Mouse (Mus musculus) thymus, postnatal 36 days (tissue): Measurements from ENCODE around the gene D930020B18Rik.

Experiments used
- DNase-seq, 2 experiments: peaks; one replicate each; pipeline ENCODE4 v3.0.0; 2022; ENCODE audit warnings: mixed read lengths in 2 of 2

The D930020B18Rik gene

DNA sequence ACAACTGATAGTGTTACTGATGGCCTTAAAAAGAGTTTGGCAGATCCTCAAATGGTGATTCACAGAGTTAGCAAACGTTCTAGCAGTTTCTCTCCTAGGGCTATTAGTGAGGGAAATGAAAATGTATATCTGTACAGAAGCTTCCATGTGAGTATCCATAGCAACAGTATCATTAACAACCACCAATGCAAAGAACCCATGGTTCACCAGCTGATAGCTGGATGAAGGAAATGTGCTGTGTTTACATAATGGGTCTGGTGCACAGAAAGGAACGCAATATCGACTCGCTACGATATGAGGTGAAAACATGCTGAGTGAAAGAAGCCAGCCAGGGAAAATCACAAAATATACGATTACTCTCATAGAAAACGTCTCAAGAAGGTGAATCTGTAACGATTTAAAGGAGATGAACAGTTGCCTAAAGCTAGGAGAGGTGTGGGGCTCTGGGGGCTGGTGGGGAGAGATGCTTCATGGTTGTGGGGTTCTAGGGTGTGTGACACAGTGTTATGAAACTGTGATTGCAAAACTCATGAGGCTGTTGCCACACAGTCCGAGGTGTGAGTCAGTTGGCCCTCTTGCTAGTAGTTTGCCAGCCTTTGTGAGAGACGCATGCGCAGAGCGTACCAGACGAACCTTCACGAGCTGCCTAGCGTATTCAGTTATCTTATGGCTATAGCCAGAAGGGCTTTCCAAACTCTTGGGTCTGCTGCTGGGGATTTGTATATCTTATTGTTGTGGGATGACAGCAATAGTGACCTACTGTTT, 64.2 kb downstream of the D930020B18Rik start:
- no peak for DNase-seq

DNA sequence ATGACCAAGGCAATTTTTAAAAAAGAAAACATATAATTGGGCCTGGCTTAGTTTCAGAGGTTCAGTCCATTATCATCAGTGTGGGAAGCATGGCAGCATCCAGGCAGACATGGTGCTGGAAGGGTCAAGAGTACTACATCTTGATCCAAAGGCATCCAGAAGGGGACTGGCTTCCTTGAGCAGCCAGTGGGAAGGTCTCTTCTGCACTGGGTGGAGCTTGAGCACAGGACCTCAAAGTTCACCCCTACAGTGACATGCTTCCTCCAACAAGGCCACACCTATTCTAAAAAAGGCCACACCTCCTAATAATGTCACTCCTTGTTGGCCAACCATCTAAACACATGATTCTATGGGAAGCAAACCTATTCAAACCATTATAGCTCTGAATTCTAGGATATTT, 75.5 kb downstream of the D930020B18Rik start:
- DNase-seq = no peak

DNA sequence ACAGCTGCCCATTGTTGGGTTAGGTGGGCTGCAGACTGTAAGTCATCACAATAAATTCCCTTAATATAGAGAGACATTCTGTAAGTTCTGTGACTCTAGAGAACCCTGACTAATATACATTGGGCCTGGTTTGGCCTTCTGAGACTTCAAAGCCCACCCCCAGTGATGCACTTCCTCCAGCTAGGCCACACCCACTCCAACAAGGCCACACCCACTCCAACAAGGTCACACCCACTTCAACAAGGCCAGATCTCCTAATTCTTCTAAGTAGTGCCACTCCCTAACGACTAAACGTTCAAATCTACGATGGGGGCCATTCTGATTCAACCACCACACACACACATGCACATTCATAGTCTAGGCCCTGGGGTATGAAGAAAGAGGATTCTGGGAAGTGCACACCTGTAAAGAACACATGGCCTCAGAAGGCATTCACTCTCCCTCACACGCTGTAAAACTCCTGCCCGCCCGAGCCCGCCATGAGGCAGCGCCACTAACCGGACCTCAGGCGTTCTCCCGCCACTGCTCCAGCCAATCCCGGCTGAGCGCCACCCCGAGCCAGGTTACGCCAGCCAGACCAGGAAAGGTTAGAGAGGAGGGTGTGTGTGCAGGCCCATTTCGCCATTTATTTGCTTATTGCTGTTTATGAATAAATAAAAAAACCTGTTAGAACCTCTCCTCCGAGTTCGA, 77.7 kb downstream of the D930020B18Rik start:
- no peak for DNase-seq

DNA sequence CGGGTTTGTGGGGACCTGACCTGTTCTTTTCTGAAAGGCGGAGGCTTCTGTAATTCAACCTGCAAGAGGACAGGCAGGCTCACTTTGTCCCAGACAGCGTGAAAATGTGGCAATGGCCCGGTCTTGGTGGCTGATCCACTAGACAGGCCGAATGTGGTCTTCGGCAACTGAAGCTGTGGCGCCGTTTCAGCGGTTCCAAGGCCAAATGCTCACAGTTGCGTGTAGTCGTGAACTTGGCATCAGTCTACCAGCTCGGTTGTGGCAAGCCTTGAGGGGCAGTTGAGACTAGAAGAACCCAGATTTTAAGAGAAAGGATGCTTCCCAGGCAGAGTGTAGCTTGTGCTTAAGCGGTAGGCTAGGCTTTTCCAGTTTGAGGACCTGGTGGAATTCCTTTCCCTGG, 79.3 kb downstream of the D930020B18Rik start:
- DNase-seq = no peak

DNA sequence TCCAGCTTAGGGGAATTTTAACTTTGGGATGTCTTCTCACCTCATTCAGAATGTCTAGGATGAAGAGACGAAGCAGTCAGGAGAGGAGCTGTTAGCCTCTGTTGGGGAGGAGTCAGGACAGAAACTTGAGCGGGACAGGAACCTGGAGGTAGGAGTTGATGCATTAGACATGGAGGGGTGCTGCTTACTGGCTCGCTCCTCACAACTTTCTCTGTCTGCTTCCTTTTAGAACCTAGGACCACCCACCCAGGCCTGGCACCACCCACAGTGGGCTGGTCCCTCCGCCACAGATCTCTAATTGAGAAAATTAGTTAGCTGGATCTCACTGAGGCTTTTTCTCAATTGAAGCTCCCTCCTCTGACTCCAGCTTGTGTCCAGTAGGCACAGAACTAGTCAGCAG, 85.1 kb downstream of the D930020B18Rik start:
- no peak for DNase-seq

DNA sequence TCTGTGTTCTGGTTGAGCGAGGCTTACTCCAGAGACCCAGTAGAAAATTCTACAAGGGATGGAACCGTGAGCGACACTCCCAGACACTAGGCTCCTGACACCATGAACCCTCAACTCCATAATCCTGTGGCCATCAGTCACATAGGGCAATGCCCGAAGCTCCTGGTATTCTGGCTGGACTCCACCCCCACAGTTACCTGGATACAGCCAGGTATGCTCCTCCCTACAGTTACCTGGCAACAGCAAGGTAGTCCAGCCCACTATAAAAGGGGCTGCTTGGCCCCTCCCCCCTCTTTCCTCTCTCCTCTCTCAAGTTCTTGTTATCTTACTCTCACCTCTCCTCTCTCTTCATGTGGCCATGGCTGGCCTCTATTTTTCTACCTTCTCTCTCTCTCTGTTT, 85.8 kb downstream of the D930020B18Rik start:
- DNase-seq = no peak

DNA sequence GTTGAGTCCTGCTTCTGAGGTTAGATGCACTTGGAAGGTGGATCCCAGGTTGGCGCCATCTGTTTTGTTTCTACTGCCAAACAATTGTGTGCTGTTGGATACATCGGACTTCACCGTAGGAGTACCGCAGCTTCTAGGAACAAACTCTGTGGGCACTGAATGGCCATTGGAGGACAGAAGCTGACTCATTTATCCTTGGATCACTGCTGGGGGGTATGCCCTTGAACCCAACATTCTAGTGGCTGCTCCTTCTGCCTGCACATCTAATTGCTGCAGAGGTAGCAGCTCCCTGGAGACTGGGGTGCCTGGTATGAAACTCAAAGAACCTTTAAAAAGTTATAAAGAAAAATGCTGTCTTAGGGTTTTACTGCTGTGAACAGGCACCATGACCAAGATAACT, 86.8 kb downstream of the D930020B18Rik start:
- no peak for DNase-seq

DNA sequence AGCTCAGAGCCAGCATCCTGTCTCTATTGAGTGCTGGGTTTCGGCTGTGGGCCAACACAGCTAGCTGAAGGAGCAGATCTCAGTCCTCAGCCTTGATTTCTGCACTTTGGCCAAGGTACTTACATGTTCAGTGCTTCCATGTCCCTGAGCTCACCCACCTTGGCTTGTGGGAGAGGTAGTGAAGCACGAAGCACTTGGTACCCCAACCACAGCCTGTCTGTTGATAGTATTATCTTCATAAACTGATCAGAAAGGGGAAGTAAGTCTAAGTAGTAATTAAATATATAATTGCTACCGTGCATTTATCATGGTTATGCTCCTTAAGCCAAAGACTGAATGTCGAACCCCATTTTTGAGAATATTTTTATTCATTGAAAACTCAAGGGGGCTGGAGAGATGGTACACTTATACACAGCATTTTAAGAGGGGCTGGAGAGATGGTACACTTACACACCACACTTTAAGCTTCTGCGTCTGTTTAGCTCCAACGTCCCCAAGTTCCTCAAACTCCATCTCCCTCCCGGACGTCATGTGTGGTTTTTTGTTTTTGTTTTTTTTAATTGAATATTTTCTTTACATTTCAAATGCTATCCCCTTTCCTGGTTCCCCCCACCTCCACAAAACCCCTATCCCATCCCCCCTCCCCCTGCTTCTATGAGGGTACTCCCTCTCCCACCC, 89.8 kb downstream of the D930020B18Rik start:
- no peak for DNase-seq

DNA sequence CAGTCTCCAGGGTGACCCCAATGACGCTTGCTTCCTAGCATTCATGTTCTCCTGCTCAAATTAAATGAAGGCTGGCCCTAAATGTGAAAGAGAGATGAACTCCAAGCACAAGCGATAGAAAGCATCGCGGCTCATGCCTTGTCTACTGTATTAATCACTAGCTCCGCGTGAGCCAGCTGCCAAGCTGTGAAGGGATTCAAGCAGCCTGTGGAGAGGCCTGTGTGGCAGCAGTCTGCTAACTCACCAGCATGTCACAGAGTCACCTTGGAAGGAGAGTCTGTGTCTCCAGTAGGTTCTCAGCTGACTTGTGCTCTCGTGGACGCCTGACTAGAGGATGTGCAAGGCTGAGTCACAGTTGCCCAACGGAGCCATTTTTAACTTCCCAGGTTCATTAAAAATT, 91.2 kb downstream of the D930020B18Rik start:
- no peak for DNase-seq

DNA sequence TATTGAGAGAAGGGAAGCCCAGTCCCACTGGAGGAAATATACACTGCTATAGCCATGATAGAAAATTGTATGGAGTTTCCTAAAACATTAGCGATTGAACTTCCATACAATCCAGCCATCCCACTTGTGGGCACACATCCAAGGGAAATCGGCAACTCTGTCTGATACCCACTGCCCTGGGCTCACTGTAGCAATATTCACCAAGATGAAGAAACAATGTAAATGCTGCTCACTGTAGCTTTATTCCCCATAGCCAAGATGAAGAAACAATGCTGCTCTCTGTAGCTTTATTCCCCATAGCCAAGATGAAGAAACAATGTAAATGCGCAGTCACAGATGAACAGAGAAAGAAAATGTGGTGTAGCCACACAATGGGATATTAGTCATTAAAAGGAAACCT, 95.9 kb downstream of the D930020B18Rik start:
- no peak for DNase-seq

DNA sequence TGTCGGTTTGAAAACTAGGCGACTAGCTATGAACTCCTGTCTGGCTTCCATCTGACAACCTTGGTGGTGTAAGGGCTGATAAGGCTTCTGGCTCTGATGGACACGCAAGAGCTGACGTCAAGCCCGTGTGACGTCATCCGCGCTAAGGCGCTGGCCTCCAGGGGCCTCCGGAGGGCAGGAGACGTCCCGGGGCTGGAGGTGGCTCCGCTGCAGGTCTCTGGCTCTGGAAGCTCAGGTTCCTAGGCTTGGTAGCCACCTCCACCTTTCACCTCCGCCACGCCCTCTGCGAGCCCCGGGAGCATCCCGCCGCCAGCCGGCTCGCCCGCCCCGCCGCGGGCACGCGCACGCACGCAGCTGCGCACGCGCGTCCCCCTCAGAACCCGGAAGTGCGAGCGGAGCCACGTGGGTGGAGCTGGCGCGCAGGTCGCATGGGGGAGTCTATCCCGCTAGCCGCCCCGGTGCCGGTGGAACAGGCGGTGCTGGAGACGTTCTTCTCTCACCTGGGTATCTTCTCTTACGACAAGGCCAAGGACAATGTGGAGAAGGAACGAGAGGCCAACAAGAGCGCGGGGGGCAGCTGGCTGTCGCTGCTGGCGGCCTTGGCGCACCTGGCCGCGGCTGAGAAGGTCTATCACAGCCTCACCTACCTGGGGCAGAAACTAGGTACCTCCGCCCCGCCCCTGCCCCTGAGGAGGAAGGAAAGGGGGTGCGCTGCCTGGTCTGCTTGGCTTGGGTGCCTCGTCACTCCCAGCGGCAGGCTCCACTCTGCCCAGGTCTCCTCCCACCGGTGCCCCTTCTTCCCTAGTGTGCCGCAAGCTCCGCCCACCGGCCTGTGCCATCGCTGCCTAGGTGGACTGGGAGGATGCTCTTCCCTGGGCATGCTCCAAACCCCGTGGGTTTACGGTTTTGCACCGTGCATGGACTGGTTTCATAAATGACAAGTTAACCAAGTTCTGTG, 98.4 kb downstream of the D930020B18Rik start, which contains the start of gene BC048403:
TSS of gene BC048403 (plus strand) at position 390 of the 958 bp plus-strand sequence.
- DNase-seq = peak; percentile 89

DNA sequence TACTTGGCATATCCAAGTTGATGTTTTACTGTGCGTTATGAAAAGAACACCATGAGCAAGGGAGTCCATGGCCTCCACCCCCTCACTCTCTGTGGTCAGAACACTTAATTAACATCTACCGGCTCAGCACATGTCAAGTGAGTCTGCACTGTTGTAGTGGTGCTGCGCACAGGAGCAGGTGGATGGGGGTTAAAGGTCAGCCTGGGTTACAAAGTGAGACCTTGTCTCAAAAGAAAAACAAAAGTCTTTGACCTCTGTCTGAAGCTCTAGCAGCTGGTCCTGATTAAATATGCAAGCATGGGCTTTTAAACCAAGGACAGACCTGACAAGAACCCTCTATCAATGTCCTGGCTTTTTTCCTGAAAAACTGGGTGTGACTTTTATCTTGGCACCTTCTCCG, 100.9 kb downstream of the D930020B18Rik start:
- DNase-seq = no peak
